Mouse (Mus musculus) brain, embryonic 14.5 days (tissue): Measurements from ENCODE around the gene Itm2b. TPM values are rescaled to one million over a fixed set of nuclear protein-coding genes. Genes with fewer than 3 reads are reported as not detected.

Experiments used
- DNase-seq: peaks from one replicate; pipeline ENCODE4 v3.0.0-alpha.2; 2011; ENCODE audit warnings: low read depth
- CTCF ChIP-seq: fragments of 200-500 bp; IDR thresholded peaks from 2 replicates; pipeline ENCODE4 v1.5.1; 2012; ENCODE audit warnings: inconsistent platforms, mild to moderate bottlenecking, moderate library complexity, borderline replicate concordance; ENCODE audit not compliant: insufficient read depth, insufficient read length; ENCODE audit errors: extremely low read depth
- POLR2A ChIP-seq: fragments of 200-500 bp; IDR thresholded peaks from 2 replicates; pipeline ENCODE4 v1.6.1; 2012; ENCODE audit warnings: mild to moderate bottlenecking, inconsistent platforms, borderline replicate concordance; ENCODE audit not compliant: poor library complexity, insufficient read depth, insufficient read length, severe bottlenecking; ENCODE audit errors: extremely low read depth
- polyA plus RNA-seq: library from polyadenylated mRNA; depleted of rRNA; stranded (reverse); fragments of >200 nt; gene quantifications from 2 replicates; pipeline ENCODE4 v1.2.3, GENCODE M21; 2012

Itm2b gene
- polyA plus RNA-seq, 1 experiment, result 377 TPM

GRCm38 (mm10) chr14:73408223-73408845 lies 23.2 kb upstream of the Itm2b start:
- no peak for TF ChIP-seq CTCF
- TF ChIP-seq POLR2A, result no peak
- no peak for DNase-seq

GRCm38 (mm10) chr14:73404016-73404415 lies 18.9 kb upstream of the Itm2b start:
- no peak for DNase-seq
- TF ChIP-seq CTCF, result no peak
- no peak for TF ChIP-seq POLR2A

GRCm38 (mm10) chr14:73403351-73403750 lies 18.3 kb upstream of the Itm2b start:
- peak; percentile 66 for DNase-seq

GRCm38 (mm10) chr14:73402296-73403035 lies 17.4 kb upstream of the Itm2b start:
- no peak for TF ChIP-seq POLR2A
- no peak for TF ChIP-seq CTCF

More at GRCm38 (mm10) chr14:73403351-73403750, 18.3 kb upstream of the Itm2b start:
- TF ChIP-seq POLR2A (no peak), CTCF (no peak)

GRCm38 (mm10) chr14:73401408-73401807 lies 16.3 kb upstream of the Itm2b start:
- DNase-seq, result no peak
- TF ChIP-seq CTCF (no peak), POLR2A (no peak)

More at GRCm38 (mm10) chr14:73402296-73403035, 17.4 kb upstream of the Itm2b start:
- no peak for DNase-seq

GRCm38 (mm10) chr14:73399866-73400618 lies 15.0 kb upstream of the Itm2b start:
- peak; percentile 51 for DNase-seq

GRCm38 (mm10) chr14:73398367-73398996 lies 13.4 kb upstream of the Itm2b start:
- TF ChIP-seq CTCF, result no peak
- TF ChIP-seq POLR2A, result no peak
- DNase-seq, result no peak

More at GRCm38 (mm10) chr14:73399866-73400618, 15.0 kb upstream of the Itm2b start:
- TF ChIP-seq POLR2A (no peak), CTCF (no peak)

GRCm38 (mm10) chr14:73395750-73396149 lies 10.7 kb upstream of the Itm2b start:
- DNase-seq, result no peak
- TF ChIP-seq CTCF (no peak), POLR2A (no peak)

GRCm38 (mm10) chr14:73394263-73395006 lies 9.3 kb upstream of the Itm2b start:
- no peak for DNase-seq
- TF ChIP-seq POLR2A (no peak), CTCF (no peak)

- DNase-seq, result no peak
- TF ChIP-seq POLR2A (no peak), CTCF (no peak)
These were observed 6.4 kb upstream of the Itm2b start for GRCm38 (mm10) chr14:73391457-73391856.
